In the genomic region with DNA sequence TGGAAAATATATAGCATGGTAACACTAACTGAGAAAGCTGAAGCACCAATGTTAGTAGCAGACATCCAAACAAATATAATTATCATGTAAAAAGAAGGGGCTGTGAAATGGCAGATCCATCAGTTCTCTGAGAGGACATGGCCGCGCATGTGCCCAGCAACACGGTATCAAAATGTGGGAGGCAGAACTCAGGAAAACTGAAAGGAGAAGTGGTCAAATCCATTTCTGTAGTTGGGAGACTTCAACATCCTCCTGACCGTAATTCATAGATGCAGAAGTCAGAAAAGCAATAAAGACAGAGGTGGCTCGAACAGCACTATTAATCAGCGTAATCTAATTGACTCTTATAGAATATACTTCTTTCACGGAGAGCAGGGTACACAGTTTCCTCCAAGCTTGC, we compare ENCODE assay signal across 27 mouse cellular contexts. TPM values are rescaled to one million over a fixed set of nuclear protein-coding genes. Genes with fewer than 3 reads are reported as not detected.
DNase-seq lines count a peak whose midpoint lies in the region; ATAC-seq lines count a peak whose summit lies in the region.
"Had no signal": no experiment of that assay in that cellular context is flagged by ENCODE, and none has a peak within 500 bp of the region (broad histone marks: within the 10 kb centered on the region; RNA-seq: fewer than 3 reads in every experiment).

No protein-coding gene starts in this region.

- no peak overlapping the region for H3K4me2 ChIP-seq in midbrain, embryonic 11.5 days
- H3K4me2 ChIP-seq: embryonic facial prominence, embryonic 12.5 days; forebrain, embryonic 13.5 days; forebrain, embryonic 15.5 days had no signal

- DNase-seq in midbrain, embryonic 11.5 days (ENCODE audit: low spot score, missing footprints): peak; percentile 37
- DNase-seq in midbrain, embryonic 10.5 days (ENCODE audit: low spot score): no peak
- DNase-seq in kidney, adult 9 months: no peak
- no peak for DNase-seq in B cell, adult 2 months
- DNase-seq: adrenal gland, adult 8-10 months; adrenal gland, postnatal 14 days; adrenal gland, postnatal 36 days; cerebellum, adult 11-12 months; cerebellum, adult 2 months; cerebellum, adult 9-10 months; cerebellum, postnatal 10 days; cerebellum, postnatal 25 days; forebrain, postnatal 0 days had no signal

- H3K9me3 ChIP-seq in midbrain, embryonic 11.5 days (ENCODE audit: control insufficient read depth, low read length): no peaks in the 10 kb centered on the region
- no peaks in the 10 kb centered on the region for H3K9me3 ChIP-seq in midbrain, embryonic 10.5 days (replicated peaks)
- H3K9me3 ChIP-seq: embryonic facial prominence, embryonic 10.5 days; embryonic facial prominence, embryonic 12.5 days; forebrain, embryonic 13.5 days; forebrain, embryonic 15.5 days; G1E had no signal

- H3K36me3 ChIP-seq in midbrain, embryonic 11.5 days (ENCODE audit: control insufficient read depth, insufficient read depth, low read length): no peaks in the 10 kb centered on the region
- no peaks in the 10 kb centered on the region for H3K36me3 ChIP-seq in midbrain, embryonic 10.5 days
- H3K36me3 ChIP-seq: embryonic facial prominence, embryonic 10.5 days; embryonic facial prominence, embryonic 12.5 days; forebrain, embryonic 15.5 days; G1E had no signal

- no peak overlapping the region for H3K27ac ChIP-seq in midbrain, embryonic 11.5 days (ENCODE audit: low read depth, low read length)
- no peak overlapping the region for H3K27ac ChIP-seq in midbrain, embryonic 10.5 days (replicated peaks)
- H3K27ac ChIP-seq: embryonic facial prominence, embryonic 10.5 days; embryonic facial prominence, embryonic 12.5 days; forebrain, embryonic 13.5 days; forebrain, embryonic 15.5 days had no signal

- H3K4me1 ChIP-seq in midbrain, embryonic 11.5 days (ENCODE audit: control insufficient read depth, insufficient read depth, low read length): no peaks in the 10 kb centered on the region
- H3K4me1 ChIP-seq in midbrain, embryonic 10.5 days: no peaks in the 10 kb centered on the region
- H3K4me1 ChIP-seq: embryonic facial prominence, embryonic 10.5 days; embryonic facial prominence, embryonic 12.5 days; forebrain, embryonic 13.5 days; forebrain, embryonic 15.5 days had no signal

- ATAC-seq in midbrain, embryonic 11.5 days (ENCODE audit: low FRiP score): no peak
- peak; percentile 73 for ATAC-seq in megakaryocyte, adult 5-6 weeks (ENCODE audit: poor library complexity, severe bottlenecking)
- ATAC-seq: activated CD4-positive, CD25-positive, alpha-beta regulatory T cell, adult 4 months; CD4-positive, CD25-positive, alpha-beta regulatory T cell, adult 4 months; forebrain, embryonic 13.5 days; forebrain, embryonic 15.5 days; forebrain, postnatal 0 days; Patski had no signal

- 92% methylated on average over 7 of the region's 7 CpGs for WGBS in midbrain, embryonic 11.5 days
- 90% methylated on average over 7 of the region's 7 CpGs for WGBS in midbrain, embryonic 10.5 days

- no peak overlapping the region for H3K9ac ChIP-seq in midbrain, embryonic 11.5 days (ENCODE audit: low read length)
- H3K9ac ChIP-seq: embryonic facial prominence, embryonic 12.5 days; forebrain, embryonic 13.5 days; forebrain, embryonic 15.5 days; forebrain, postnatal 0 days had no signal

- H3K4me3 ChIP-seq in midbrain, embryonic 11.5 days (ENCODE audit: low read depth, low read length): no peak overlapping the region
- no peak overlapping the region for H3K4me3 ChIP-seq in midbrain, embryonic 10.5 days
- H3K4me3 ChIP-seq: embryonic facial prominence, embryonic 10.5 days; embryonic facial prominence, embryonic 12.5 days; forebrain, embryonic 13.5 days; forebrain, embryonic 15.5 days had no signal

- H3K27me3 ChIP-seq in midbrain, embryonic 11.5 days (ENCODE audit: control insufficient read depth, insufficient read depth, low read length): no peaks in the 10 kb centered on the region
- no peaks in the 10 kb centered on the region for H3K27me3 ChIP-seq in midbrain, embryonic 10.5 days (ENCODE audit: low read depth, poor library complexity, severe bottlenecking)
- H3K27me3 ChIP-seq: CH12.LX; embryonic facial prominence, embryonic 12.5 days; forebrain, embryonic 13.5 days; forebrain, embryonic 15.5 days; Patski had no signal

RNA-seq across cellular contexts. Expression of a gene that starts 44.2 kb away (rescaled TPM):
- polyA plus RNA-seq in midbrain, embryonic 11.5 days (2014; fragmentation: Nextera tagmentation; extraction: Ambion mirVana): not detected in 2 replicates
- not detected in 2 replicates for polyA plus RNA-seq in midbrain, embryonic 10.5 days (2016; fragmentation: Nextera tagmentation; extraction: Ambion mirVana)
- total RNA-seq in megakaryocyte, adult 5-6 weeks (2015): not detected in 2 replicates
- not detected in 2 replicates for total RNA-seq in megakaryocyte, adult 5-6 weeks (2017)
- total RNA-seq: adrenal gland, adult 18-20 months; adrenal gland, adult 8-10 months; adrenal gland, postnatal 14 days; adrenal gland, postnatal 36 days; CH12.LX; G1E had no signal
- polyA plus RNA-seq: activated CD4-positive, CD25-positive, alpha-beta regulatory T cell, adult 4 months; CD4-positive, CD25-positive, alpha-beta regulatory T cell, adult 4 months; cerebellum, adult 2 months; cortical plate, adult 2 months; embryonic facial prominence, embryonic 10.5 days; embryonic facial prominence, embryonic 12.5 days; embryonic facial prominence, embryonic 14.5 days; forebrain, embryonic 11.5 days; forebrain, embryonic 13.5 days; forebrain, embryonic 15.5 days; forebrain, postnatal 0 days; G1E; Patski had no signal
